Mouse (Mus musculus): ENCODE measurements around the gene Srp9.
"Not testable (repeated sequence)": the region's sequence is repeated elsewhere in the genome, so short reads cannot be mapped to it uniquely, and the experiment has no call there.

Srp9 gene

GRCm38 (mm10) chr1:182143288-182143687 is 18.8 kb downstream of the Srp9 start:
- DNase-seq (ENCODE audit: low read depth in 1 of 2, low spot score in 2 of 2): no peak

- DNase-seq (ENCODE audit: low read depth in 1 of 2, low spot score in 2 of 2): no peak
These were observed 21.0 kb downstream of the Srp9 start for GRCm38 (mm10) chr1:182145546-182145945.

- no peak for DNase-seq (ENCODE audit: low read depth in 1 of 2, low spot score in 2 of 2)
These were observed 24.5 kb downstream of the Srp9 start for GRCm38 (mm10) chr1:182148864-182149514.

- DNase-seq (ENCODE audit: low read depth in 1 of 2, low spot score in 2 of 2): no peak
These were observed 25.4 kb downstream of the Srp9 start for GRCm38 (mm10) chr1:182149966-182150365.

- DNase-seq (ENCODE audit: low read depth in 1 of 2, low spot score in 2 of 2): no peak
These were observed 33.2 kb downstream of the Srp9 start for GRCm38 (mm10) chr1:182157734-182158133.

GRCm38 (mm10) chr1:182159575-182159974 is 35.0 kb downstream of the Srp9 start:
- no peak for DNase-seq (ENCODE audit: low read depth in 1 of 2, low spot score in 2 of 2)

GRCm38 (mm10) chr1:182162951-182163350 is 38.4 kb downstream of the Srp9 start:
- DNase-seq (ENCODE audit: low read depth in 1 of 2, low spot score in 2 of 2): no peak

- DNase-seq (ENCODE audit: low read depth in 1 of 2, low spot score in 2 of 2): no peak
These were observed 39.8 kb downstream of the Srp9 start, which contains the start of gene Vmn1r1 for GRCm38 (mm10) chr1:182164386-182164785. Vmn1r1 (minus strand) TSS chr1:182164486.

- DNase-seq (ENCODE audit: low read depth in 1 of 2, low spot score in 2 of 2): not testable (repeated sequence)
These were observed 45.7 kb downstream of the Srp9 start for GRCm38 (mm10) chr1:182170206-182170605.

- not testable (repeated sequence) for DNase-seq (ENCODE audit: low read depth in 1 of 2, low spot score in 2 of 2)
These were observed 52.4 kb downstream of the Srp9 start for GRCm38 (mm10) chr1:182176985-182177384.

GRCm38 (mm10) chr1:182181456-182182305 is 57.1 kb downstream of the Srp9 start:
- DNase-seq (ENCODE audit: low read depth in 1 of 2, low spot score in 2 of 2): no peak
